Mouse (Mus musculus) forebrain, embryonic 11.5 days (tissue): ENCODE results near the gene Mpg. TPM values are rescaled to one million over a fixed set of nuclear protein-coding genes. Genes with fewer than 3 reads are reported as not detected.

Source experiments
- ATAC-seq: fragments of 200-750 bp; cut with Nextera tagmentation; replicated peaks from 2 replicates; pipeline ENCODE4 v1.8.0; 2017; ENCODE audit warnings: moderate TSS enrichment; ENCODE audit not compliant: low FRiP score
- DNase-seq: peaks from one replicate; pipeline ENCODE4 v3.0.0-alpha.2; 2017; ENCODE audit warnings: low spot score
- H3K27ac ChIP-seq: fragments of 300-500 bp; sonication (generic); 2 replicates; pipeline ENCODE4 v1.5.1; 2014; ENCODE audit warnings: low read depth, low read length
- H3K27me3 ChIP-seq: fragments of 300-500 bp; sonication (generic); 2 replicates; pipeline ENCODE4 v1.6.1; 2014; ENCODE audit warnings: mild to moderate bottlenecking, low read length, mixed read lengths; ENCODE audit not compliant: control insufficient read depth, insufficient read depth
- H3K36me3 ChIP-seq: fragments of 300-500 bp; sonication (generic); 2 replicates; pipeline ENCODE4 v1.6.1; 2014; ENCODE audit warnings: mild to moderate bottlenecking, low read length, moderate library complexity, mixed read lengths; ENCODE audit not compliant: control insufficient read depth, insufficient read depth
- H3K4me1 ChIP-seq: fragments of 300-500 bp; sonication (generic); replicated peaks from 2 replicates; pipeline ENCODE4 v1.6.1; 2014; ENCODE audit warnings: low read length, mixed read lengths; ENCODE audit not compliant: control insufficient read depth, insufficient read depth
- H3K4me2 ChIP-seq: fragments of 300-500 bp; sonication (generic); 2 replicates; pipeline ENCODE4 v1.6.1; 2014; ENCODE audit warnings: low read depth, mild to moderate bottlenecking, low read length, moderate library complexity, mixed read lengths; ENCODE audit not compliant: severe bottlenecking
- H3K4me3 ChIP-seq: fragments of 300-500 bp; sonication (generic); 2 replicates; pipeline ENCODE4 v1.5.1; 2014; ENCODE audit warnings: low read depth, low read length
- H3K9ac ChIP-seq: fragments of 300-500 bp; sonication (generic); 2 replicates; pipeline ENCODE4 v1.6.1; 2014; ENCODE audit warnings: low read length
- H3K9me3 ChIP-seq: fragments of 300-500 bp; sonication (generic); 2 replicates; pipeline ENCODE4 v1.6.1; 2016; ENCODE audit warnings: low read length, mixed read lengths; ENCODE audit not compliant: control insufficient read depth
- WGBS: fragments of 180-500 bp; shearing (Covaris S2); extraction: QIAGEN DNeasy Blood & Tissue Kit; methylation state at CpG from one replicate; pipeline ENCODE4 v1.1.7; 2014; 5-methylcytosine and 5-hydroxymethylcytosine counted together
- polyA plus RNA-seq: library from polyadenylated mRNA; unstranded; fragments of >200 nt; fragmentation: Nextera tagmentation; extraction: Ambion mirVana; gene quantifications from 2 replicates; pipeline ENCODE4 v1.2.1, GENCODE M21; 2014

Mpg gene
- polyA plus RNA-seq, 1 experiment from 2014 or later, result 28.0 TPM

DNA sequence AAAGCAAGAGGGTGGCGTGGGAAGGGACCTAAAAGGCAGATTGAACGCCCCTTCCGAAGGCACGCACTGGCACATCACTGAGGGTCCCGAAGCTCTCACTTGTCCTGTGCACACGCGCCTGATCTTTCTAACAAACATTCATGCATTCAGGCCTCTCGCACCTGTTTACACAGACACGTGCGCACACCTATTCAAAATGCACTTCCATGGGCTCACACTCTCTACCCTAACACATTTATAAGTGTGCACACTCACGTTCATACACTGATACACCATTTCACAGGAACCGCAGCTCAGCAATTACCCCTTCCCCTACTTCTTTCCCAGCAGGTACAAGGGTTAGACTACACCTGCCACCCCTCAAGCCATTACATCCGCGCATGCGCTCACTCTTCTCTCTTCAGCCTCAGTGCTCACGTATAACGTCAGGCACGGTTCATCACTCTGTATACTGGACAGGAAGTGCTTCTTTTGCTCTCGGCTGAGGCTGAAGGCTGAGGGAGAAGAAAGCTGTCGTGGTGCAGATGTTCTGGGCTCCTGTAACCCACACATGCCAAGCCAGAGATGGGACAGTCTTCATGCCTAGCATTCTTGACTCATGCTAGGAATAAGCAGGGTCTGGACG, 3.6 kb upstream of the Mpg start:
- Histone ChIP-seq H3K27me3 (peaks cover 11% of the 10 kb centered on the region; the same call in 1 of the 2 replicates), H3K9me3 (no peaks in the 10 kb centered on the region), H3K27ac (no peak overlapping the region), H3K4me2 (peak overlapping the region; percentile 99), H3K4me1 (peaks cover 15% of the 10 kb centered on the region), H3K36me3 (no peaks in the 10 kb centered on the region), H3K9ac (peak overlapping the region; percentile 78; the same call in 1 of the 2 replicates), H3K4me3 (peak overlapping the region; percentile 74)
- ATAC-seq (no peak), DNase-seq (no peak)
- 8% methylated on average over 21 of the region's 21 CpGs for WGBS

DNA sequence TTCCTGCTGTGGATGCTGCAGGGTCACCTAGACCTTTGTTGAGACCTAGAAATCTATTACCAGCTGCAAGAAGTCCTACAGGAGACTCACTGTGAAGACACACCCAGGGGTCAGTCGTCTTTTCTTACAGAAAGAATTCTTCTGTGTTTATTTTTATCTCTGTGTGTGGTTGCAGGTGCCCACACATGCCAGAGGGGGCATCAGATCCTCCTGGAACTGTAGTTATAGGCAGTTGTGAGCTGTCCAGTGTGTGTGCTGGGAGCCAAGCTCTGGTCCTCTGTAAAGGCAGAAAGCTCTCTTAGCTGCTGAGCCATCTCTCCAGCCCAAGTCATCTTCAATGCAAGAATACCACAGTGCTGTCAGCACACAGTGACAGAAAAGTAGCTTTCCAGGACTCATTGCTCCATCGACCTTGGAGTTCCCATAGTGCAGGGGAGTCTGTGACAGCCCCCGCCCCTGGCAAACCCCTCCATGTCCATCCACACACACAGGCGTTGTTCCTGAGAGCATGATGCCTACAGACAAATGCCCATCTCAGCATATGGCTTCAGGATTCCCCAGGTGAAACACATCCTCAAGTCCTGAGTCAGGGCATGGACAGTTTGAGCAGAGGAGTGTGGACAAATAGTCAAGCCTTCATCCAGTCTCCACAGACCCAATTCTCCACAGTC, 2.9 kb upstream of the Mpg start:
- no peak overlapping the region for H3K9ac ChIP-seq
- no peaks in the 10 kb centered on the region for H3K36me3 ChIP-seq
- WGBS, result 72% methylated on average over 4 of the region's 4 CpGs
- peaks cover 15% of the 10 kb centered on the region for H3K4me1 ChIP-seq
- no peak overlapping the region for H3K4me3 ChIP-seq
- H3K4me2 ChIP-seq, result no peak overlapping the region
- ATAC-seq (no peak), DNase-seq (no peak)
- no peak overlapping the region for H3K27ac ChIP-seq
- H3K27me3 ChIP-seq, result peaks cover 11% of the 10 kb centered on the region; the same call in 1 of the 2 replicates
- H3K9me3 ChIP-seq, result no peaks in the 10 kb centered on the region

DNA sequence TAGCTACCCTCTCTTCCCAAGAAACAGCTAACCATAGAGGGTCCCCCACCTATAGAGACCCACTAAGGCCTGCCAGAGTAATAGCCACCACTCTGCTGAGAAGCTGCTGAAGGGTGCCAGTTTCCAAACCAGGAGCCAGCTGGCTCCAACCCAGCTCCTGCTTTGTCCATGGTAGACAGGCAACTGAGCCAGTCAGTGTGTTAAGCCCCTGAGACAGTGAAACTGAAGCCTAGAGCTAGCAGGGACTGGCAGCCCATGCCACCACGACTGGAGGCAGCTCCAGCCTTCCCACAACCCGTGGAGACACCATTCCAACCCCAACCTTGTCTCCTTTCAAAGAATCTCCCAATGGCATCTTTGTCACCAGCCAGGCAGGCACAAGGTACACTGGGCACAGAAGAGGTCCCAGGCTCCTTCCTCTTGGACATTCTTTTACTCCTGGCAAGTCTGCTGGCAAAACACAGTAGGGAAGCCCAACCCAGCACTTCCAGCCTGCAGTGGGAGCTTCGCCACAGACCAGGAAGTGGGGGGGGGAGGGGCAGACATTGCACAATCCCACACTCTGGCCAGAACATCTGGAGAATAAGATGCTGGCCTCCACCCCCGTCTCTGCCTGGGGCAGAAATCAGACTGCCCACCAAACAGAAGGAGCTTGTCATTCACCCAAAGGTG, 1.7 kb upstream of the Mpg start:
- Histone ChIP-seq H3K27ac (no peak overlapping the region), H3K4me3 (no peak overlapping the region), H3K4me2 (no peak overlapping the region), H3K4me1 (peaks cover 15% of the 10 kb centered on the region), H3K9me3 (no peaks in the 10 kb centered on the region), H3K36me3 (no peaks in the 10 kb centered on the region; the same call in 1 of the 2 replicates), H3K9ac (no peak overlapping the region), H3K27me3 (peaks cover 11% of the 10 kb centered on the region; the same call in 1 of the 2 replicates)
- ATAC-seq (no peak), DNase-seq (no peak)
- 36% methylated on average over 4 of the region's 4 CpGs for WGBS

GRCm38 (mm10) chr11:32225222-32226104, 842 bp upstream of the Mpg start:
- H3K27ac ChIP-seq, result no peak overlapping the region
- no peak overlapping the region for H3K9ac ChIP-seq
- no peak for DNase-seq
- no peak for ATAC-seq
- no peak overlapping the region for H3K4me3 ChIP-seq
- no peak overlapping the region for H3K4me2 ChIP-seq
- H3K4me1 ChIP-seq, result peaks cover 15% of the 10 kb centered on the region
- no peaks in the 10 kb centered on the region for H3K9me3 ChIP-seq
- H3K36me3 ChIP-seq, result no peaks in the 10 kb centered on the region; the same call in 1 of the 2 replicates
- 68% methylated on average over 7 of the region's 7 CpGs for WGBS
- peaks cover 11% of the 10 kb centered on the region; the same call in 1 of the 2 replicates for H3K27me3 ChIP-seq

GRCm38 (mm10) chr11:32227041-32227440, 736 bp downstream of the Mpg start:
- ATAC-seq, result no peak
- WGBS, result 36% methylated on average over 1 of the region's 1 CpGs

DNA sequence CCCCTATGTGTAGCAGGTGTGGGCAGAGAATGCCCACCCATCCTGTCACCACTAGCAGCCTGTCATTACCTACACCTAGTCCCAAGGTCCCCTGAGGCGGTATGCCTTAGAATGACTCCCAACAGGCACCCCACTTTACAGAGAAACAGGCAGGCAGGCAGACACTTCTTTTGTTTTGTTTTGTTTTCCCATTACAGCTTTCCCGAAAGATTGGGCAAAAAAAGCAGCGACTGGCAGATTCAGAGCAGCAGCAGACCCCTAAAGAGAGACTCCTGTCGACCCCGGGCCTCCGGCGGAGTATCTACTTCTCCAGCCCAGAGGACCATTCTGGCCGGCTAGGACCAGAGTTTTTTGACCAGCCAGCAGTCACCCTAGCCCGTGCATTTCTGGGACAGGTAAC, 1.2 kb downstream of the Mpg start:
- no peak for ATAC-seq

More at GRCm38 (mm10) chr11:32227041-32227440, 736 bp downstream of the Mpg start:
- peak overlapping the region; percentile 69 for H3K4me2 ChIP-seq
- no peak overlapping the region; the same call in 1 of the 2 replicates for H3K27ac ChIP-seq
- H3K9me3 ChIP-seq, result no peaks in the 10 kb centered on the region
- peak overlapping the region; percentile 59 for H3K4me3 ChIP-seq
- H3K36me3 ChIP-seq, result peaks cover 6% of the 10 kb centered on the region; the same call in 1 of the 2 replicates
- H3K27me3 ChIP-seq, result peaks cover 11% of the 10 kb centered on the region; the same call in 1 of the 2 replicates
- peaks cover 10% of the 10 kb centered on the region for H3K4me1 ChIP-seq
- DNase-seq, result no peak
- H3K9ac ChIP-seq, result peak overlapping the region; percentile 85

DNA sequence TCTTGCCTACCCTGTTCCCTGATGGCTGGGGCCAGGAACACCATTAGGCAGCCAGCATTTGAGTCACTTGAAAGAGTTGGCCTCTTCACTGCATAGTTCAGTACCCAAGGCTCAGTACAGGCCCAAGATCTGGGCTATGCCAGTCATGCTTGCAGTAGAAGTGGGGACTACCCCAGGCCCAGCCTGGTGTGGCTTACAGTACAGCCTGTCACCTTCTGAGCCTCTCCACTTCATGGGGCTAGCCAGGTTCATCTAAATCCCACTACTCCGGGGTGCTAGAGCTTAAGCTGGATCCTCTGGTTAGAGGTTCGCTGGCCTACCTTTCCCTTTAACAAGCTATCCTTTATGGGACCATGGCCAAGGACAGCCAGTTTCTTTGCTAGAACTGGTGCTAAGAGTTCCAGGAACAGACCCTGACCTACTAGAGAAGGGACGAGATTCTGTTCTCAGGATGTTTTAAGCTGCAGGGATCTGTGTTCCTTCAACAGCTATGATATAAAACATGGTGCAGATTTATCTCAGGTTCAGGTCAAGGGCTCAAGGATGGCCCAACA, 2.1 kb downstream of the Mpg start:
- DNase-seq, result no peak

More for the DNA sequence above, 1.2 kb downstream of the Mpg start:
- Histone ChIP-seq H3K27ac (no peak overlapping the region), H3K4me1 (peaks cover 5% of the 10 kb centered on the region; the same call in 1 of the 2 replicates), H3K9me3 (no peaks in the 10 kb centered on the region), H3K36me3 (peaks cover 6% of the 10 kb centered on the region; the same call in 1 of the 2 replicates), H3K4me3 (no peak overlapping the region), H3K27me3 (peaks cover 6% of the 10 kb centered on the region; the same call in 1 of the 2 replicates), H3K4me2 (no peak overlapping the region), H3K9ac (no peak overlapping the region)
- WGBS, result 92% methylated on average over 9 of the region's 9 CpGs
- DNase-seq, result no peak

More for the DNA sequence above, 2.1 kb downstream of the Mpg start:
- Histone ChIP-seq H3K27ac (no peak overlapping the region), H3K4me3 (no peak overlapping the region), H3K9ac (no peak overlapping the region), H3K4me2 (no peak overlapping the region), H3K9me3 (no peaks in the 10 kb centered on the region), H3K27me3 (no peaks in the 10 kb centered on the region; the same call in 1 of the 2 replicates), H3K4me1 (peaks cover 2% of the 10 kb centered on the region; the same call in 1 of the 2 replicates), H3K36me3 (peaks cover 6% of the 10 kb centered on the region; the same call in 1 of the 2 replicates)
- WGBS, result 92% methylated on average over 3 of the region's 3 CpGs
- no peak for ATAC-seq
